ENCODE assay signal across 10 mouse cellular contexts in the genomic region with DNA sequence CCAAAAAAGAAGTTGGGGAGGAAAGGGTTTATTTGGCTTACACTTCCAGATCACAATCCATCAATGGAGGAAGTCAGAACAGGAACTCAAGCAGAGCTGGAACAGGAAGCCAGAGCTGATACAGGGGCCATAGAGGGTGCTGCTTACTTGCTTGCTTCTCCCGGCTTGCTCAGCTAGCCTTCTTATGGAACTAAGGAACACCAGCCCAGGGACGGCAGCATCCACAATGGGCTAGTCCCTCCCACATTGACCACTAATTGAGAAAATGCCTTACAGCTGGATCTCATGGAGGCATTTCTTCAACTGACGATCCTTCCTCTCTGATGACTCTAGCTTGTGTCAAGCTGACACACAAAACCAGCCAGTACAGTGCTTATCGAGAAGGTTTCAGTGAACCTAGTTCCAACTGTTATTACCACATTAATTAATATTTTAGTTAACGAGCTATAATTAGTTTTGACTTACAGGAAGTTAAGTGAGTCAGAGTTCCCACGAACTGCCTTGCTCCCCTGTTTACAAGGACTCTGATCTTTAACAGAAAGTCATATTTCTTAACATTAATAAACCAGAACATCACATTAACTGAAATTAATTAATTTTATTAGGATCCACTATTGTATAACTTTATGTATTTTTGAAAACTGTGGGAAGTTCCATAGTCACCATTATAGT.
DNase-seq lines count a peak whose midpoint lies in the region; ATAC-seq and TF ChIP-seq lines count a peak whose summit lies in the region.
"Had no signal": no experiment of that assay in that cellular context is flagged by ENCODE, and none has a peak within 500 bp of the region (broad histone marks: within the 10 kb centered on the region; RNA-seq: fewer than 3 reads in every experiment).

No protein-coding gene starts in this region.

- H3K36me3 ChIP-seq in heart, adult 2 months (ENCODE audit: control insufficient read depth, insufficient read depth, low read length), result no peaks in the 10 kb centered on the region
- H3K36me3 ChIP-seq in heart, embryonic 10.5 days, result no peaks in the 10 kb centered on the region
- H3K36me3 ChIP-seq in kidney, postnatal 0 days (ENCODE audit: insufficient read depth, low read length), result no peaks in the 10 kb centered on the region
- no peaks in the 10 kb centered on the region for H3K36me3 ChIP-seq in macrophage (ENCODE audit: inconsistent target)
- no peaks in the 10 kb centered on the region for H3K36me3 ChIP-seq in forebrain, embryonic 11.5 days (ENCODE audit: control insufficient read depth, insufficient read depth, low read length)
- no peaks in the 10 kb centered on the region for H3K36me3 ChIP-seq in midbrain, embryonic 10.5 days
- no peaks in the 10 kb centered on the region for H3K36me3 ChIP-seq in midbrain, postnatal 0 days (ENCODE audit: insufficient read depth, low read length)
- H3K36me3 ChIP-seq: liver, embryonic 13.5 days had no signal

- ATAC-seq in kidney, postnatal 0 days (replicated peaks; ENCODE audit: low FRiP score, low read depth), result no peak
- no peak for ATAC-seq in forebrain, embryonic 11.5 days (replicated peaks; ENCODE audit: low FRiP score)
- ATAC-seq in midbrain, postnatal 0 days (ENCODE audit: low FRiP score), result no peak
- ATAC-seq: forebrain, embryonic 16.5 days had no signal

- intact Hi-C loops in heart, adult 2 months (cut with DNase I), result no loop called here

- no peak overlapping the region for H3K4me3 ChIP-seq in heart, adult 2 months
- no peak overlapping the region for H3K4me3 ChIP-seq in heart, embryonic 10.5 days
- H3K4me3 ChIP-seq in brown adipose tissue, adult 24 weeks (ENCODE audit: insufficient read depth, low read depth, low read length), result no peak overlapping the region
- no peak overlapping the region for H3K4me3 ChIP-seq in kidney, postnatal 0 days (replicated peaks; ENCODE audit: low read depth, low read length)
- H3K4me3 ChIP-seq in macrophage (ENCODE audit: inconsistent target), result no peak overlapping the region
- H3K4me3 ChIP-seq in forebrain, embryonic 11.5 days (ENCODE audit: low read depth, low read length), result no peak overlapping the region
- H3K4me3 ChIP-seq in midbrain, embryonic 10.5 days, result no peak overlapping the region
- no peak overlapping the region for H3K4me3 ChIP-seq in midbrain, postnatal 0 days (ENCODE audit: low read depth, low read length)
- H3K4me3 ChIP-seq: liver, embryonic 13.5 days had no signal

- no peaks in the 10 kb centered on the region for H3K27me3 ChIP-seq in heart, adult 2 months (ENCODE audit: control insufficient read depth, insufficient read depth, low read length)
- H3K27me3 ChIP-seq in heart, embryonic 10.5 days (ENCODE audit: insufficient read depth, poor library complexity, severe bottlenecking), result no peaks in the 10 kb centered on the region
- no peaks in the 10 kb centered on the region for H3K27me3 ChIP-seq in kidney, postnatal 0 days (ENCODE audit: insufficient read depth, low read length)
- no peaks in the 10 kb centered on the region for H3K27me3 ChIP-seq in forebrain, embryonic 11.5 days (ENCODE audit: control insufficient read depth, insufficient read depth, low read length)
- H3K27me3 ChIP-seq in midbrain, embryonic 10.5 days (ENCODE audit: low read depth, poor library complexity, severe bottlenecking), result no peaks in the 10 kb centered on the region
- H3K27me3 ChIP-seq in midbrain, postnatal 0 days (ENCODE audit: insufficient read depth, low read length), result no peaks in the 10 kb centered on the region
- H3K27me3 ChIP-seq: liver, embryonic 13.5 days had no signal

- peaks cover 2% of the 10 kb centered on the region for H3K4me1 ChIP-seq in heart, adult 2 months (ENCODE audit: control insufficient read depth, insufficient read depth, low read length)
- H3K4me1 ChIP-seq in heart, embryonic 10.5 days, result peaks cover 2% of the 10 kb centered on the region; the same call in 1 of the 2 replicates
- H3K4me1 ChIP-seq in brown adipose tissue, adult 24 weeks (ENCODE audit: control insufficient read depth, insufficient read depth, insufficient read length, low read length), result peaks cover 4% of the 10 kb centered on the region
- no peaks in the 10 kb centered on the region for H3K4me1 ChIP-seq in kidney, postnatal 0 days (replicated peaks; ENCODE audit: insufficient read depth, low read length)
- no peaks in the 10 kb centered on the region for H3K4me1 ChIP-seq in forebrain, embryonic 11.5 days (replicated peaks; ENCODE audit: control insufficient read depth, insufficient read depth, low read length)
- no peaks in the 10 kb centered on the region for H3K4me1 ChIP-seq in midbrain, embryonic 10.5 days
- no peaks in the 10 kb centered on the region for H3K4me1 ChIP-seq in midbrain, postnatal 0 days (ENCODE audit: insufficient read depth, low read length)

- H3K9ac ChIP-seq in heart, adult 2 months (ENCODE audit: low read depth, low read length), result no peak overlapping the region
- no peak overlapping the region for H3K9ac ChIP-seq in kidney, postnatal 0 days (ENCODE audit: low read depth, low read length)
- no peak overlapping the region for H3K9ac ChIP-seq in forebrain, embryonic 11.5 days (ENCODE audit: low read length)
- H3K9ac ChIP-seq in midbrain, postnatal 0 days (replicated peaks; ENCODE audit: low read length, poor library complexity, severe bottlenecking), result no peak overlapping the region
- H3K9ac ChIP-seq: liver, embryonic 13.5 days had no signal

- no peak for TF ChIP-seq POLR2A in heart, adult 2 months (IDR thresholded peaks at IDR 0.05; ENCODE audit: insufficient read depth, low read depth, low read length)

- H3K4me2 ChIP-seq in kidney, postnatal 0 days (ENCODE audit: low read length), result no peak overlapping the region
- no peak overlapping the region for H3K4me2 ChIP-seq in forebrain, embryonic 11.5 days (ENCODE audit: low read depth, low read length, severe bottlenecking)
- no peak overlapping the region for H3K4me2 ChIP-seq in midbrain, postnatal 0 days (ENCODE audit: low read depth, low read length, poor library complexity, severe bottlenecking)
- H3K4me2 ChIP-seq: liver, embryonic 13.5 days had no signal

- no peak for TF ChIP-seq EP300 in heart, adult 2 months (IDR thresholded peaks at IDR 0.05; ENCODE audit: insufficient read depth, low read depth, low read length)

- H3K9me3 ChIP-seq in heart, embryonic 10.5 days, result no peaks in the 10 kb centered on the region
- H3K9me3 ChIP-seq in kidney, postnatal 0 days (replicated peaks; ENCODE audit: low read length), result no peaks in the 10 kb centered on the region
- H3K9me3 ChIP-seq in forebrain, embryonic 11.5 days (ENCODE audit: control insufficient read depth, low read length), result no peaks in the 10 kb centered on the region
- no peaks in the 10 kb centered on the region for H3K9me3 ChIP-seq in midbrain, embryonic 10.5 days (replicated peaks)
- no peaks in the 10 kb centered on the region for H3K9me3 ChIP-seq in midbrain, postnatal 0 days (ENCODE audit: low read length)
- H3K9me3 ChIP-seq: liver, embryonic 13.5 days had no signal

- WGBS in heart, adult 2 months, result 36% methylated on average over 6 of the region's 6 CpGs
- 53% methylated on average over 6 of the region's 6 CpGs for WGBS in heart, embryonic 10.5 days
- 29% methylated on average over 6 of the region's 6 CpGs for WGBS in kidney, postnatal 0 days
- WGBS in macrophage (ENCODE audit: missing documents), result 61% methylated on average over 6 of the region's 6 CpGs
- 52% methylated on average over 6 of the region's 6 CpGs for WGBS in forebrain, embryonic 11.5 days
- WGBS in midbrain, embryonic 10.5 days, result 72% methylated on average over 6 of the region's 6 CpGs
- 72% methylated on average over 6 of the region's 6 CpGs for WGBS in midbrain, postnatal 0 days

- no peaks in the 10 kb centered on the region for H3K79me2 ChIP-seq in heart, adult 2 months (replicated peaks; ENCODE audit: control insufficient read depth, insufficient read depth, low read length)
- no peaks in the 10 kb centered on the region for H3K79me2 ChIP-seq in macrophage (ENCODE audit: inconsistent target)

- TF ChIP-seq CTCF in heart, adult 2 months (IDR thresholded peaks at IDR 0.05), result 0 out of 2 replicates have a peak, but pooled peaks have one; percentile 3
- no peak for TF ChIP-seq CTCF in kidney, postnatal 0 days (IDR thresholded peaks at IDR 0.05; ENCODE audit: low read depth)
- TF ChIP-seq CTCF in midbrain, postnatal 0 days (IDR thresholded peaks at IDR 0.05), result no peak

- H3K27ac ChIP-seq in heart, adult 2 months, result peak overlapping the region; percentile 44
- H3K27ac ChIP-seq in heart, embryonic 10.5 days, result no peak overlapping the region
- peak overlapping the region; percentile 39; the same call in 1 of the 2 replicates for H3K27ac ChIP-seq in brown adipose tissue, adult 24 weeks (replicated peaks; ENCODE audit: low read depth, low read length)
- H3K27ac ChIP-seq in kidney, postnatal 0 days, result peak overlapping the region; percentile 13; the same call in 1 of the 2 replicates
- H3K27ac ChIP-seq in macrophage, result 0 out of 2 replicates have a peak overlapping the region, but pooled peaks have one; percentile 10
- H3K27ac ChIP-seq in forebrain, embryonic 11.5 days (ENCODE audit: low read depth, low read length), result no peak overlapping the region
- H3K27ac ChIP-seq in midbrain, embryonic 10.5 days (replicated peaks), result no peak overlapping the region
- no peak overlapping the region for H3K27ac ChIP-seq in midbrain, postnatal 0 days (ENCODE audit: low read depth, low read length)
- H3K27ac ChIP-seq: liver, embryonic 13.5 days had no signal

- DNase-seq in heart, adult 2 months, result peak; percentile 11 to 23
- no peak for DNase-seq in heart, embryonic 10.5 days (ENCODE audit: low spot score)
- DNase-seq in kidney, postnatal 0 days (ENCODE audit: low spot score), result peak; percentile 72
- DNase-seq in forebrain, embryonic 11.5 days (ENCODE audit: low spot score), result no peak
- DNase-seq in midbrain, embryonic 10.5 days (ENCODE audit: low spot score), result no peak
- no peak for DNase-seq in midbrain, postnatal 0 days (ENCODE audit: low spot score)
- DNase-seq: liver, embryonic 13.5 days had no signal

Comparison
In these comparisons a context has a peak if more than half of its experiments do, and no peak if none do; other contexts are left out.
1. DNase-seq: peak in heart, adult 2 months (2 of 2) and kidney, postnatal 0 days (single experiment); none in heart, embryonic 10.5 days (single experiment), forebrain, embryonic 11.5 days (single experiment), midbrain, embryonic 10.5 days (single experiment) and midbrain, postnatal 0 days (single experiment).
2. H3K27ac ChIP-seq: peak in heart, adult 2 months (single experiment), brown adipose tissue, adult 24 weeks (single experiment), kidney, postnatal 0 days (single experiment) and macrophage (single experiment); none in heart, embryonic 10.5 days (single experiment), forebrain, embryonic 11.5 days (single experiment), midbrain, embryonic 10.5 days (single experiment) and midbrain, postnatal 0 days (single experiment).